Mouse (Mus musculus) liver, embryonic 16.5 days (tissue): Measurements from ENCODE around the gene Gm12253. TPM values are rescaled to one million over a fixed set of nuclear protein-coding genes. Genes with fewer than 3 reads are reported as not detected.

Experiments used
- ATAC-seq: fragments of 200-750 bp; cut with Nextera tagmentation; 2 replicates; pipeline ENCODE4 v1.8.0; 2017; ENCODE audit warnings: low read depth, mild to moderate bottlenecking, moderate number of reproducible peaks, moderate library complexity
- H3K27ac ChIP-seq: fragments of 300-500 bp; sonication (generic); 2 replicates; pipeline ENCODE4 v1.5.1; 2014; ENCODE audit warnings: mild to moderate bottlenecking, low read length
- H3K27me3 ChIP-seq: fragments of 300-500 bp; sonication (generic); 2 replicates; pipeline ENCODE4 v1.6.1; 2014; ENCODE audit warnings: low read depth, low read length, mixed read lengths; ENCODE audit not compliant: control insufficient read depth, insufficient read depth
- H3K36me3 ChIP-seq: fragments of 300-500 bp; sonication (generic); 2 replicates; pipeline ENCODE4 v1.6.1; 2014; ENCODE audit warnings: mild to moderate bottlenecking; ENCODE audit not compliant: control insufficient read depth, insufficient read depth
- H3K4me1 ChIP-seq: fragments of 300-500 bp; sonication (generic); 2 replicates; pipeline ENCODE4 v1.6.1; 2014; ENCODE audit warnings: low read depth, low read length, mixed read lengths; ENCODE audit not compliant: control insufficient read depth
- H3K4me2 ChIP-seq: fragments of 300-500 bp; sonication (generic); 2 replicates; pipeline ENCODE4 v1.6.1; 2014; ENCODE audit warnings: low read depth, low read length, mixed read lengths
- H3K4me3 ChIP-seq: fragments of 300-500 bp; sonication (generic); 2 replicates; pipeline ENCODE4 v1.5.1; 2014; ENCODE audit warnings: low read depth, mild to moderate bottlenecking, low read length
- H3K9ac ChIP-seq: fragments of 300-500 bp; sonication (generic); 2 replicates; pipeline ENCODE4 v1.6.1; 2014; ENCODE audit warnings: low read depth, low read length
- H3K9me3 ChIP-seq: fragments of 300-500 bp; sonication (generic); replicated peaks from 2 replicates; pipeline ENCODE4 v1.6.1; 2016; ENCODE audit warnings: low read length; ENCODE audit not compliant: control insufficient read depth
- polyA plus RNA-seq: library from polyadenylated mRNA; unstranded; fragments of >200 nt; fragmentation: Nextera tagmentation; extraction: Ambion mirVana; gene quantifications from 2 replicates; pipeline ENCODE4 v1.2.1, GENCODE M21; 2015

Gm12253 gene
- polyA plus RNA-seq, 1 experiment from 2014 or later, result not detected

DNA sequence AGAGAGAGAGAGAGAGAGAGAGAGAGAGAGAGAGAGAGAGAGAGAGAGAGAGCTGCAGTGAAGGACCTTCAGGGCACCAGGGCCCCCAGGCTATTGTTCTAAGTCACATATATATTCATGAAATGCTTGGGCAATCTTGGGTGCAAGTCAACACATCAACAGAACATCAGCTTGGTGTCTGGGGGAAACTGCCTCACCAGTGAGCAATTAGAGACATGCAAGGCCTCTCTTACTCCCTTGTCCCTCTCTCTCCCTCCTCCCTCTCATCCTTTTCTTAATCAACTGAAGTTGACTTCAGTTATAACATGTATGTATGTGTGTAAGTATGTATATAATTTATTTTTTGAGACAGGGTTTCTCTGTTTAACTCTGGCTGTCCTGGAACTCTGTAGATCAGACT is 29.8 kb downstream of the Gm12253 start, which contains the start of gene Olfr30:
Gene Olfr30, minus strand, starts transcription at position 101 of the 400 bp plus-strand sequence.
- Histone ChIP-seq H3K4me2 (no peak within 1 kb of the TSS), H3K9me3 (no peaks in the 10 kb centered on the region), H3K27ac (no peak within 1 kb of the TSS), H3K36me3 (no peaks in the 10 kb centered on the region), H3K4me3 (no peak within 1 kb of the TSS), H3K9ac (no peak within 1 kb of the TSS), H3K4me1 (no peaks in the 10 kb centered on the region), H3K27me3 (no peaks in the 10 kb centered on the region)
- ATAC-seq, result no peak

Other genes starting within 250 kb of the Gm12253 start
- 7.7 and 9.6 TPM in 2 replicates for gene Igtp, start 233.0 kb upstream of the Gm12253 start, polyA plus RNA-seq
- 5.5 and 6.8 TPM in 2 replicates for gene Irgm2, start 232.9 kb upstream of the Gm12253 start, polyA plus RNA-seq
- 2.5 and 3.2 TPM in 2 replicates for gene 4930438A08Rik, start 157.8 kb upstream of the Gm12253 start, polyA plus RNA-seq
- 9.8 and 10.1 TPM in 2 replicates for gene Zfp692, start 125.5 kb upstream of the Gm12253 start, polyA plus RNA-seq
- gene Zfp672, start 102.2 kb upstream of the Gm12253 start, polyA plus RNA-seq, result 33.8 and 36.6 TPM in 2 replicates
- gene Sh3bp5l, start 101.8 kb upstream of the Gm12253 start, polyA plus RNA-seq, result 16.8 and 17.0 TPM in 2 replicates
- gene Lypd8, start 53.5 kb upstream of the Gm12253 start, polyA plus RNA-seq, result 0.16 and 12.0 TPM in 2 replicates
- gene 1810065E05Rik, start 11.4 kb upstream of the Gm12253 start, polyA plus RNA-seq, result not detected in 2 replicates
- not detected in 2 replicates for gene Lypd9, start 20.4 kb downstream of the Gm12253 start, polyA plus RNA-seq
- gene Olfr30, start 29.7 kb downstream of the Gm12253 start, polyA plus RNA-seq, result not detected in 2 replicates
- gene Olfr332, start 60.0 kb downstream of the Gm12253 start, polyA plus RNA-seq, result not detected in 2 replicates
- not detected in 2 replicates for gene Olfr331, start 70.0 kb downstream of the Gm12253 start, polyA plus RNA-seq
- not detected in 2 replicates for gene Olfr330, start 102.3 kb downstream of the Gm12253 start, polyA plus RNA-seq
- not detected in 2 replicates for gene Olfr329-ps, start 113.9 kb downstream of the Gm12253 start, polyA plus RNA-seq
- gene Olfr328, start 123.1 kb downstream of the Gm12253 start, polyA plus RNA-seq, result not detected in 2 replicates
- not detected in 2 replicates for gene Olfr224, start 138.0 kb downstream of the Gm12253 start, polyA plus RNA-seq
- not detected in 2 replicates for gene Olfr325, start 145.2 kb downstream of the Gm12253 start, polyA plus RNA-seq
- gene Olfr324, start 162.6 kb downstream of the Gm12253 start, polyA plus RNA-seq, result not detected in 2 replicates
- gene 2210407C18Rik, start 183.5 kb downstream of the Gm12253 start, polyA plus RNA-seq, result not detected in 2 replicates
- not detected in 2 replicates for gene Olfr323, start 197.9 kb downstream of the Gm12253 start, polyA plus RNA-seq
- gene Trim58, start 207.9 kb downstream of the Gm12253 start, polyA plus RNA-seq, result 12.7 and 15.7 TPM in 2 replicates
- 0.08 TPM in 1 of 2 replicates, not detected in the other for gene Olfr322, start 226.2 kb downstream of the Gm12253 start, polyA plus RNA-seq
- gene Olfr320, start 248.5 kb downstream of the Gm12253 start, polyA plus RNA-seq, result not detected in 2 replicates